Mouse (Mus musculus): ENCODE measurements around the gene Shb. TPM values are rescaled to one million over a fixed set of nuclear protein-coding genes. Genes with fewer than 3 reads are reported as not detected.
"Not testable (repeated sequence)": the region's sequence is repeated elsewhere in the genome, so short reads cannot be mapped to it uniquely, and the experiment has no call there.

The Shb gene
- total and polyA plus RNA-seq, 2 experiments from 2014 or later = 8.6 to 32.6 TPM

DNA sequence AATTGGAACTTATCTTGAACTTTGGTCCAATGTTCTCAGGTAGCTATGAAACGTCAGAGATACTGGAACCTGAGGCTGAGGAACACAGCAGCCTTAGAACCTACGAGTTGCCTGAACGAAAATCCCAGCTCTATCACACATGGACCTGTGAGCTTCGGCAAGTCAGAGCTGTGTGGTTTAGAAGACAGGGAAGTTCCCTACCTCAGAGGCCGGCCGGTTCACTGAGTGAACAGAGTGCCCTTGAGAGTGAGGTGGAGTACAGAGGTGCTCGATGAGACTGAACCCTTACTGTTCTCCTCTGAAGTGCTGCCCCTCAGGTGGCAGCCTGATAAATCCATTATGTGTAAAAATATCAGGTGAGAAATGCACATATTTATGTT lies 128.8 kb downstream of the Shb start:
- Histone ChIP-seq H3K4me3 (ENCODE audit: low read depth, low read length) (no peak overlapping the region), H3K4me2 (ENCODE audit: low read depth) (no peak overlapping the region), H3K27ac (ENCODE audit: low read depth, low read length) (no peak overlapping the region), H3K9me3 (ENCODE audit: low read length) (no peaks in the 10 kb centered on the region), H3K36me3 (ENCODE audit: insufficient read depth) (peaks cover 43% of the 10 kb centered on the region), H3K4me1 (ENCODE audit: insufficient read depth) (0 out of 2 replicates have a peak, but pooled peaks cover 14% of the 10 kb centered on the region), H3K27me3 (ENCODE audit: insufficient read depth, low read length) (no peaks in the 10 kb centered on the region), H3K9ac (no peak overlapping the region)
- ATAC-seq (no peak), DNase-seq (no peak)
- no peak for TF ChIP-seq CTCF (IDR thresholded peaks at IDR 0.05; ENCODE audit: low read depth)
- 91% methylated on average over 7 of the region's 7 CpGs for WGBS

DNA sequence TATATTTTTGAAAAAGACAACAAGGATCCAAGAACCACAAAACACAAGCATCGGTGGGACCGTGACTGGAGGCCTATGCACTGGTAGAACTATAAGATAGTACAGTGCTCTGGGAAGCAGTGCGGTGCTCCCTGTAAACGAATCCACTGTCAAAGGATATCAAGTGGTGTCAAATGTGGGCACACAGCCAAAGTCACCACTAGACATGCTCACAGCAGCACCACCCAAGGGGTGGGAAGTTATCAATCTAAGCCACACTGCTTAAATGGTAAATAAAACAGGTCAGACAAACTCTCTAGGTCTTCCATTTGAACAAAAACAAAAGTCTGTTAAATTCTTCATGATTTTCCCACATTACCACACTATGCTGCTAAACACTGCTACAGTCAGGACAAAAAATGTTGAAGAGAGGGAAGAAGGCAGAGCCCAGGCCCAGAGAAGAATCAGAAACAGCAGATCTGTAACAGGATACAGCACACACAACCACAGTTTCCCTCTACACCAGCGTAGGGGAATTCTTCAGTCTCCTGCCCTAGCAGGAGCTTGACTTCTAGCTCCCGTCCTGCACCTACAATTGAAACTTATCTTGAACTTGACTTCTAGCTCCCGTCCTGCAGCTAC lies 129.3 kb downstream of the Shb start:
- Histone ChIP-seq H3K4me1 (ENCODE audit: insufficient read depth) (0 out of 2 replicates have a peak, but pooled peaks cover 14% of the 10 kb centered on the region), H3K4me2 (ENCODE audit: low read depth) (no peak overlapping the region), H3K9ac (no peak overlapping the region), H3K4me3 (ENCODE audit: low read depth, low read length) (no peak overlapping the region), H3K36me3 (ENCODE audit: insufficient read depth) (peaks cover 48% of the 10 kb centered on the region), H3K27ac (ENCODE audit: low read depth, low read length) (no peak overlapping the region), H3K27me3 (ENCODE audit: insufficient read depth, low read length) (no peaks in the 10 kb centered on the region), H3K9me3 (ENCODE audit: low read length) (no peaks in the 10 kb centered on the region)
- TF ChIP-seq CTCF (IDR thresholded peaks at IDR 0.05; ENCODE audit: low read depth) = no peak
- ATAC-seq (no peak), DNase-seq (no peak)
- 77% methylated on average over 7 of the region's 7 CpGs for WGBS

DNA sequence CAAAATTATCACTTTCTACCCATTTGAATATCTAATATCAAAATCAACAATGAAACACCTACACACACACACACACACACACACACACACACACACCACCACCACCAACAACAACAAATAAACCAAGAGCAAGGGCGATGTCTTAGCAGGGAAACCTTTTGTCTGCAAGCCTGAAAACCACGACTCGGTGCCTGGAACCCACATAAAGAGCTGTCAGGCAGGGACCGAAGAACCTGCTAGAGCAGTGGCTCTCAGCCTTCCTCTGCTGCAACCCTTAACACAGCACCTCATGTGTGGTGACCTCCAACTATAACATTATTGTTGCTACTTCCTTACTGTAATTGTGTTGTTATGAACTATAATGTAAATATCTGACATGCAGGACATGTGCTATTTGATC lies 130.0 kb downstream of the Shb start:
- Histone ChIP-seq H3K9ac (no peak overlapping the region), H3K27me3 (ENCODE audit: insufficient read depth, low read length) (no peaks in the 10 kb centered on the region), H3K4me1 (ENCODE audit: insufficient read depth) (0 out of 2 replicates have a peak, but pooled peaks cover 11% of the 10 kb centered on the region), H3K4me2 (ENCODE audit: low read depth) (no peak overlapping the region), H3K9me3 (ENCODE audit: low read length) (no peaks in the 10 kb centered on the region), H3K4me3 (ENCODE audit: low read depth, low read length) (no peak overlapping the region), H3K27ac (ENCODE audit: low read depth, low read length) (no peak overlapping the region; the same call in 1 of the 2 replicates), H3K36me3 (ENCODE audit: insufficient read depth) (peaks cover 53% of the 10 kb centered on the region)
- DNase-seq (no peak), ATAC-seq (no peak)
- TF ChIP-seq CTCF (IDR thresholded peaks at IDR 0.05; ENCODE audit: low read depth) = no peak
- 85% methylated on average over 4 of the region's 4 CpGs for WGBS

DNA sequence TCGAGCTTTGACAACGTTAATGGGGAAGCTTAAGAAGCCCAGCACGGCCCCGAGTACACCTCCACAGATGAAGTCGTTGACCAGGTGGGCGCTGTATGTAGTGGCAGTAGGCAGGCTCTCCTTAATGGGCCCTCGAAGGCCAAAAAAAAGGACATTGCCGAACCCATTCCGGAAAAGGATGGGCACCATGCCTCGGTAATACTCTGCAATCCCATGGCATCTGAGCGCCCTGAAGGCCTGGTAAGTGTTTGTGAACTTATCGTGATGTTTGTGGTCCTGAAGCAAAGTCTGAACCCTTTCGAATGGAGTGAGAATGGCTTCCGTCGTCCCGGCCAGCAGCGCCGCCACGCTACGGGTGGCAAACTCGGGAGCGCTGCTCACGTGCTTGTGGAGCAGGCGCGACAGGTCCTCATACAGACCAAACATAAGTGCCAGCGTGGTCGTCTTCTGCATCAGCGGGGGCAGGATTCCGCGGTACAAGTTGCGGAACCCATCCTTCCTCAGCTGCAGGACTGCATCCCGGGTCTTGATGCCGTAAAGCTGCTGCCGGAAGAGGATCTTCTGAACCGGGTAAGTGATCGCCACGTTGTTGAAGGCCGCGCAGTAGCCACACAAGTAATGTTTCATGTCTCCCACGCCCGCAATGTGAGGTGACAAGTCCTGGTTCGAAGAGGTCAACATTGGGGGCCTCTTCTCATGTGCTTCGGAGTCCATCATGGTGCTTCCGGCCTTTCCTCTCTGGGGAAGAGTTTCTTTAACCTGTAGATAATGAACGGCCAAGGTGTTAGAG lies 132.7 kb downstream of the Shb start:
- 95% methylated on average over 45 of the region's 45 CpGs for WGBS
- Histone ChIP-seq H3K36me3 (ENCODE audit: insufficient read depth) (peaks cover 56% of the 10 kb centered on the region), H3K9ac (no peak overlapping the region), H3K4me3 (ENCODE audit: low read depth, low read length) (no peak overlapping the region), H3K27me3 (ENCODE audit: insufficient read depth, low read length) (no peaks in the 10 kb centered on the region), H3K4me1 (ENCODE audit: insufficient read depth) (no peaks in the 10 kb centered on the region), H3K27ac (ENCODE audit: low read depth, low read length) (no peak overlapping the region), H3K9me3 (ENCODE audit: low read length) (no peaks in the 10 kb centered on the region), H3K4me2 (ENCODE audit: low read depth) (no peak overlapping the region)
- TF ChIP-seq CTCF (IDR thresholded peaks at IDR 0.05; ENCODE audit: low read depth) = no peak
- DNase-seq = no peak
- no peak for ATAC-seq

DNA sequence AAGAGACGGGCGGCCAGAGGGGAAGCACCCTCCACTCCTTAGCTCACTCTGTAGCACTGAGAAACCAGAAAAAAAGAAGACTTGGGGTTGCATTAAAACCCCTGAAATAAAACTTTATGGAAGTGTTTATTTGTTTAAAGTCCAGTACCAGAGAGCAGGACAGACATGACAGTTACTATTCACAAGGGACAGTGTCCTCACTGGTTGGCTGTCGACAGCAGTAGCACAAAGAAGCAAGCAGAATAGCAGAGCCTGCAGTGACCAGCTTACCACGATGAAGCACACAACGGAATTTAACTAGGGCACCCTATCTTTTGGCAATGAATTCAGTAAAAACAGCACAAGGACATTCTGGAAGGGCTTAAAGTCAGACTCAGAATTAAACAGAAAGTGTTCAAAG lies 134.0 kb downstream of the Shb start:
- H3K4me3 ChIP-seq (ENCODE audit: low read depth, low read length); H3K4me1 ChIP-seq (ENCODE audit: insufficient read depth); H3K27ac ChIP-seq (ENCODE audit: low read depth, low read length); H3K4me2 ChIP-seq (ENCODE audit: low read depth); H3K9me3 ChIP-seq (ENCODE audit: low read length); ATAC-seq; H3K27me3 ChIP-seq (ENCODE audit: insufficient read depth, low read length); DNase-seq; H3K9ac ChIP-seq: not testable (repeated sequence)
- whole genome bisulfite sequencing = 83% methylated on average over 5 of the region's 5 CpGs
- peaks cover 44% of the 10 kb centered on the region for H3K36me3 ChIP-seq (ENCODE audit: insufficient read depth)

DNA sequence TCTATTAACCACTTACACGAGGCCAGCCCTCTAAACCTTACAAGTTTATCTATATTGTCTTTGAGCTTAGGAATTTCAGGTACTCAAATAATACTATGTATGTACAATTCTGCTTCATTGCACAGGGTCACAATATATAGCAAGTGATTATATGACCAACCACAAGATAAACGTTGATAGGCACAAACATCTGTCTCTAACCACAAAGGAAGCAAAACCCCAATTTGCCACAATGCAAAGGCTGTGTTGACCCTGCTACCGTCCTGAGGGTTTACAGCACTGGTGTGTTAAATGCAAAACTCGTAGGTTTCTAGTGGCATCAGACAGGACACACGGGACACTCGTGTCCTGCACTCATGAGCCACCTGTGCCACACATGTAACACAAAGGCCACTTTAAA lies 136.1 kb downstream of the Shb start:
- H3K4me2 ChIP-seq (ENCODE audit: low read depth); H3K4me1 ChIP-seq (ENCODE audit: insufficient read depth); H3K9ac ChIP-seq; ATAC-seq; H3K9me3 ChIP-seq (ENCODE audit: low read length); H3K27me3 ChIP-seq (ENCODE audit: insufficient read depth, low read length); H3K27ac ChIP-seq (ENCODE audit: low read depth, low read length); DNase-seq; H3K4me3 ChIP-seq (ENCODE audit: low read depth, low read length): not testable (repeated sequence)
- peaks cover 31% of the 10 kb centered on the region for H3K36me3 ChIP-seq (ENCODE audit: insufficient read depth)
- WGBS = 86% methylated on average over 5 of the region's 6 CpGs

DNA sequence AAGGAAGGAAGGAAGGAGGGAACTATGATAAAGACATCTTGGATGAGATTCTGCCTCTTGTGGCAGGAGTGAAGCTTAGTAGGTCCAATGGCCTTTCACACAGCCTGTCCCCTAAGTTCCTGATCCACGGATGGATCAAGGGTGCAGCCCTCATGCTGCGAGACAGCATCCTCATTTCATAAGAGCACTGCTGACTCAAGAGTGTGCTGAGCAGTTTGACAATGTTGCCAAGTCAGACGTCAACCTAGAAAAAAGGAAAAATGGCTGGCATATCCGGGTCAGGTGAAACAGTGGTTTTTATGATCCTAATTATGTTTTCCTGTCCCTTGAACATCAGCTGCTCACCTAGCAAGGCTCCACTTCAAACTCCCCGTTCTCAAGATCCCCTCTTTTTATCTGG lies 138.6 kb downstream of the Shb start:
- no peak overlapping the region for H3K4me2 ChIP-seq (ENCODE audit: low read depth)
- H3K4me1 ChIP-seq (ENCODE audit: insufficient read depth) = no peaks in the 10 kb centered on the region
- no peak for ATAC-seq
- H3K36me3 ChIP-seq (ENCODE audit: insufficient read depth) = peaks cover 14% of the 10 kb centered on the region
- no peak for DNase-seq
- H3K27ac ChIP-seq (ENCODE audit: low read depth, low read length) = no peak overlapping the region
- H3K9ac ChIP-seq = no peak overlapping the region
- H3K9me3 ChIP-seq (ENCODE audit: low read length) = no peaks in the 10 kb centered on the region
- H3K27me3 ChIP-seq (ENCODE audit: insufficient read depth, low read length) = no peaks in the 10 kb centered on the region
- H3K4me3 ChIP-seq (ENCODE audit: low read depth, low read length) = no peak overlapping the region
- 76% methylated on average over 5 of the region's 5 CpGs for WGBS
- no peak for TF ChIP-seq CTCF (IDR thresholded peaks at IDR 0.05; ENCODE audit: low read depth)

Data from forebrain, postnatal 0 days (tissue).